Mouse (Mus musculus) frontal cortex, postnatal 36 days (tissue): ENCODE data around the gene Clic4.

ENCODE experiments used
- DNase-seq, 2 experiments: peaks; one replicate each; pipeline ENCODE4 v3.0.0; 2022; ENCODE audit warnings: low spot score in 2 of 2

Clic4 gene

DNA sequence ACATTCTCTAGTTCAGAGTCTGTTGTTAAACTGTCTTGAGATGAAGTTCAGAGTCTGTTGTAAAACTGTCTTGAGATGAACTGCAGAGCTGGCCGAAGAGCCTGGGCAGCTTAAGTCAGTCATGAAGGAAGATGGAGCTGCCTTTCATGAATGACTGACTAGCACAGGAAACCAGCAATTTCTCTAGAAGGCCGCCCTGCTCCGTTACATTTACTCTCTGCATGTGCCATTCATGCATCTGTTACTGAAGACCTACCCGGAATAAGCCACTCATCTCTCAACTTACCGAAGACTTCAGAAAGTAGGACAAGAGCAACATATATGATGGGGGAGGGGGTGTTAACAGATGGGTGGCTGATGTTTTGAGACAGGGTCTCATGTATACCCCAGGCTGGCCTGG lies 40.1 kb downstream of the Clic4 start:
- no peak for DNase-seq

DNA sequence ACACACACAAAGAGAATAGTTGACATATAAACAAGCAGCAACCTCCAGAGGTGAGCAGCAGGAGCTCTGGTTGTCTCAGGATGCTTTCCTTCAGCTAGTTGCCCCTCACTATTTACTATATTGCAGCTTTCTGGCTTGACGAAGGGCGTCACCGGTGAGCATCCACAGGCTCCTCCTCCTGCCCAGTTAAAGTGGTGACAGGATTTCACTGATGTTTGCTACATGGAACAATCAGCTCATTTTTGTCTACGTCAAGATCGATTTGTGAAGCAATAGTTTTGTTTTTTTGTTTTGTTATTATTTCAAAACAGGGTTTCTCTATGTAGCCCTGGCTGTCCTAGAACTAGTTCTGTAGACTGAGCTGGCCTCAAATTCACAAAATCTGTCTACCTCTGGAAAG lies 41.1 kb downstream of the Clic4 start:
- no peak for DNase-seq

DNA sequence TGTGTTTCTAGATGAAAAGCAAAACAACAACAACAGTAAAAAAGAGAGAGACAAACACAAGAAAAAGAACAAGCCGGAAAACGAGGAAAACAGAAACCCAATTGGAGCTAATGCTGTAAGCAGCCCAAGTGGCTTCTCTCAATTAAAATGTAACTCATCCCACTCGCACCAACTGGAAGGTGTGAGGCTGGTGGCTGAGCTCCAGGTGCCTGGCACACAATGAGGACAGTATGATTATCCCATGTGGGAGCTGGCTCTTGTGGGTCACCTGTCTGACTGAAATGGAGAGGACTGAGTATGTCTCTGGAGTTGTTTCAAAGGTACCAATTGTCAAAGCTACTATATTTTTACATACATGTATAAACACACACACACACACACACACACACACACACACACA lies 41.5 kb downstream of the Clic4 start:
- no peak for DNase-seq

DNA sequence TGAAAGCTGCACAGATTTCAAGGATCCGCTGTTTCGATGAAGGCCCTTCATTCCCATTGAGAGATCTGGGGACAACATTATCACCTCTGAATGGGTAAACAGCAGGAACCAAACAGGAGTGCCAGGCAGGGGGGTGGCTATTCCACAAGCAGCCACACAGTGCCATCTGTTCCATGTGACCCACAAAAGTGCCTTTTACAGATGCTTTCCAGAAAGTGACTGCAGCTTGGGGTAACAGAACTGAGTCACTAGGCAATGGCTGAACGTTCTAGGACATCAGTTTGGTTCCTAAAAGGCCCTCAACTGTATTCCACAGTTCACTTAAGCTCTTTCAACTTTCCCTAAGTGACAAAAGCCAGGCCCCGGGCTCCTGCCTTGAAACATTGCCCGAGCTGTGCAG lies 42.0 kb downstream of the Clic4 start:
- peak in 1 of 2 experiments; percentile 27 for DNase-seq

DNA sequence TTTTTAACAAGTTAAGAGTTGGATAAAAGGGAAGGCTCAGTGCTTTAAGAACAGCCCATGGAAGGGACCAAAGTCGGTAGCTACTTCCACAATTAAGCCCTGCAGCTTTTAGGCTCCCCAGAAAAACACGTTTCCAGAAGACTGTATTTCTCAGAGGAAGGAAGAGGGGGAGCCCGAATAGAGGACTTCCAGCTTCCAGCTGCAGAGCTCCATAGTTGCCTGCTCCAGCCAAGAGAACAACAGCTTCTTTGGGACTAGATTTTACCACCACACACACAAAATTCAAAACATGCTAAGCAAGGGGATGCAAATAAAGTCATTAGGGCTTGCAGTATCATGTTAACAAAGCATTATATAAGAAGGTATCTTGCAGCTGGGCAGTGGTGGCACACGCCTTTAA lies 42.7 kb downstream of the Clic4 start:
- no peak for DNase-seq

DNA sequence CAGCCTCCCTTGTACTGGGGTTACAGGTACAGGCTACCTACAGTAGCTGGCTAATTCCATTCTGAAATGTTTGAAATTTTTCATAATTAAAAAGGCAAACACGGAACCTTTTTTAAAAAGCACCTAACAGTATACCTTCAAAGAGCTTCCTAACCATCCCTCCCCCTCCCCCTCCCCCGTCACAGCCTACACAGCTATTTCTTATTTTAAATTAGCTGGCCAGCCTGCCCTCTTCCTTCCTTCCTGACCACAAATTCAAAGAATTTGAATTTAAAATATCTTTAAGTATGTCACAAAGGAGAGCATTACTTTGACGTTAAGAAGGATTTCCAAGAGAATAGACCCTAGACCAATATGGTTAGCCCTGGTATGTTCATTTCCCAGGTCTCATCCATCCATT lies 44.5 kb downstream of the Clic4 start:
- DNase-seq = no peak

DNA sequence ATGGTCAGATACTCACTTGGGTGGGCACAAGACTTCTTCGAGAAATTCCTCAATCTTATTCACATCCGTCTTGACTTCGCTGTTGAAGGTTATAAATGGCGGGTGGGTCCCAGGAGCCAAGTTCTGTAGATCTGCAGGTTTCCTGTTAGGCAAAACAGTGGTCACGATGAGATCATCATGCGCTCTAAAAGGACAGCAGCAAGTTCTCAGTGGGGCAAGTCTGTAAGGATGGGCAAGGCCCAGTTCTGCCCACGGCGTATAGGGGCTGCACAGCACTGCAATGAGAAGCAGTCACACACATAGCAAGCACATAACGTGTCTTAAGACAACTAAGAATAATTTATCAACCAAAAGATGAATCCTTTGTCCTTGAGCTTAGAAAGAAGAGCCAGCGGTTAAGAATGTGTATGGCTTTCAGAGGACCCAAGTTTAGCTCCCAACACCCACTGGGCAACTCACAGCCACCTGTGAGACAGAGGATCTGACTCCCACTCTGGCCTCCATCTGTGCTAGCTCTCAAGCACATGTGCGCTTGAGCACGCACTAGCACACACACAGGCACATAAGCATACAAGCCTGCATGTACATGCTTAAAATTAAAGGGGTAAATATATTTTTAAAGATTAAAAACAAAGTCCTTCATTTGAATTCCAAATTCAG lies 46.5 kb downstream of the Clic4 start:
- no peak for DNase-seq

DNA sequence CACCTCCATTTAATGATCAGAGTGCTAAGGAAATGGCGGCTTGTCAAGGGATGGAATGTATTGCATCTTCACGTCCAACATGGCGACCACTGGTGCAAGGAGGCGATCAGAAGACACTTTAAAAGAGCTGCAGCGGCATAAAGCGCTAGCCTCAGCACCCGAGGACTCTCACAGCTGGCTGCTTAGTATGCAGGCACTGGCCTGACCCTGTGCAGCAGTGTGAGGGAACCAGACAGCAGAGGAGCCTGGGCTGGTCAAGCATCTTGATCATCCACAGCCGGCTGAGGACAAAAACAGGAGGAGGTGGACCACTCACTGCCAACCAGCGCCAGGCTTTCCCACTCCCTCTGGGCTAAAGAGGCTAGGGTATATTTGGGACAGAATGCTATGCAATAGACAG lies 48.8 kb downstream of the Clic4 start:
- DNase-seq = no peak

DNA sequence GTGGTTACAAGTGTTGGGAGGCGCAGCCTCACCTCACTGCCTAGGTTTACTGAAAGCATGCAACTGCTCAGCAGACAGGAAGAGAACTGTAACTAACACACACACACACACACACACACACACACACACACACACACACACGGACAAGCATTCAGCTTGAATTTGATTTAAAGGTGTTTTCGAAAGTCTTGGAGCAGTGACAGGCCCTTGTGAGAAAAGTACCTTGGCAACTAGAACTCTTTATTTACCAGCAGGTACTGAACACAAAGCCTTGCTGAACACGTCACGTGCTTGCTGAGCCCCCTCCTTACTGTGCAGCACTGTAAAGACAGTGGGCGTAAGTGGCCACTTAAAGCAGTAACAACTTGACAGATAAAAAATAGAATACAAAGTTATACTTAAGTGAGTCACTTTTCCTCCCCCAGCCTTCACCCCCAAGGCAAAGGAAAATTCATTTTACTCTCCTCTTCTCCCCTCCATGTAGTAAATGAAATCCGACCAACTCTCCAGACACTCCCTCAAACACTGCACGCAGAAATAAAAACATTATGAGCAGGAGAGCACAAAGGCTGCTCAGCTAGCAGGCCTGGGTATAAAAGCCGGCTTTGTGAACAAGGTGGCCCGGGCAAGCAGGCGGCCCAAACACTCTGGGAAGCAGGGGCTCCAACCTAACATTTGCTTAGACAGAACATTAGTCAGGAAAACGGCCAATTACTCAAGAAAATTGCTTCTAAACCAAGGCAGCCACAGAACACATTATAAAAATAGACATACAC lies 50.8 kb downstream of the Clic4 start:
- DNase-seq = peak in 1 of 2 experiments; percentile 30

DNA sequence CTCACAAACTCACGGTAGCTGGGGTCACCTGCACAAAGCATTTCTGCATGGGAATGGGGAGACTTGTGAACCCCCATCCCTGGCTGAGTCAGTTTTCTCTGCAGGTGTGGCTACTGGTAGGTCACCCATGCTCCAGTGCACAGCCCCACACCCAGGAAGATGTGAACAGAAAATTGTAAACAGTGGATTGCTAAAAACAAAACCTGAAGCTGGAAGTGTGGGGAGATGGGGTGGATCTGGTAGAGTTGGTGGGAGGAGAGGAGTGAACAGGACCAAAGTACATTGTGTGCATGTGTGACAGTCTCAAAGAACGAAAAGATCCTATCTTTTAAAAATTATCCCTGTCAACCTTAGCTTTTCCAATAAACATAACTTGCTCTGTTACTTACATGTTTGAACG lies 52.0 kb downstream of the Clic4 start:
- no peak for DNase-seq

DNA sequence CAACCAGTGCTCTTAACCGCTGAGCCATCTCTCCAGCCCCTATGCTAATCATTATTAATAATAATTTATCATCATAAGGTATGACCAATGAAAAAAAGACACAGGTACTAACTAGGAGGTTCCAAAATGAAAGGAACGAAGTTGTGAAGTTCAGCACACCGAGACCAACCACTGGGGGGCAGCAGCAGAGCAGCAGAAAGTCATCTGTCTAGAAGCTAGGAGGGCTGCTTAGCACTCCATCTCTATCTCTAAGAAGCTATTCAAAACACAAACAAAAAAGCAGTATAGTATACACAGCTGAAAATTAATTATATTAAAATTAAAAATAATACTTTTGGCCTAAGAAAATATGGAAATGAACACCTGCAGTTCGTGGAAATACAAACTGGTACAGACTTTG lies 53.0 kb downstream of the Clic4 start:
- peak; percentile 80 for DNase-seq

DNA sequence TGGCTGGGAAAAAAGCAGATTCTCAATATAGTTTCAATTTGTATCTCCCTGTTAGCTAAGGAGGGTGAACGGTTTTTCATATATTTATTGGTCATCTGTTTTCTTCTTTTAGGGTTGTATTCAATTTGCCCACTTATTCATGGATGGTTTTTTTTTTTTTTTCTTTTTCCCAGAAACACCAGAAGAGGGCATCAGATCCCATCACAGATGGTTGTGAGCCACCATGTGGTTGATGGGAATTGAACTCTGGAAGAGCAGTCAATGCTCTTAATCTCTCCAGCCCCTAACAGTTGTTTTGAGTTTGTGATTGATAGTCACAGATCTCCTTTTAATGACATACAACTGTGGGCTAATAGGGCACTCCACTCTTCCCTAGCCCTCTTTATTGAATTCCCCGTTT lies 62.8 kb downstream of the Clic4 start:
- DNase-seq = no peak

DNA sequence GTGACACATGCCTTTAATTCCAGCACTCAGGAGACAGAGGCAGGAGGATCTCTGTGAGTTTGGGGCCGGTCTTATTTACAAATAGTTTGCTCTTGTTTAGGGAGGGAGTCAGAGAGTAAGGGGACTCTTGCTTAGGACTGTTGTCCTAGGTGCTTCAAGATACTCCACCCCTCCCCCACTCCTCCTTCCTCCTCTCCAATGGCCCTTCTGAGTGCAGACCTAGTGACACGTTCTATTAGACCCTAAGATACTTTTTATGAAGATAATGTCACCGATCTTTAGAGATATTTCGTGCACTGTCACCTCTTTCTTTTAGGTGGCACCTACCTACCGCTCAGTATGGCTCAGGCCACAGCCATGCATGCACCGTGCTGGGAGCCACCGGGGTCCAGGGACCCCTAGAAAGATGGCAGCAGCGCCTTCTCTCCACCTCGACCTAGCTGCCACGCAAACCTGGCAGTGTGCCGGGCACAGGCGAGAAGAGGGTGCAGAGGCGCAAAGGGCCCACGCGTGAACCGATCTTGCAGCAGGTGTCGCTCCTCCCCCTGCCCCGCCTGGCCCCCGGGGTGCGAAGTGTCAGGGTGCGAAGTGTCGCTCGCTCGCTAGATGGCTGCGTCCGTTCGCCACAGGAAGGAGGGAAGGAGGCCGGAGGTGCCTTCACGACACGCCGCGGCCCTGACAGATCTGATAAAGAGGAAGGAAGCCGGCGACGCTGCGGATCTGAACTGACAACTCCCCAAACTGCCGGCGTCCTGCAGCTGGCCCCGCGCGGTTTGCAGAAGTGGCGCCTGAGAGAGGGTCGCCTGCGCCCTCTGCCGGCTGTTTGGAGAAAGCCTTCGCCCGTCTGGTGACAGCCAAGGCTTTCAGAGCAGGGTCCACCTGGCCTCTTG lies 66.7 kb downstream of the Clic4 start:
- peak; percentile 67 to 68 for DNase-seq

DNA sequence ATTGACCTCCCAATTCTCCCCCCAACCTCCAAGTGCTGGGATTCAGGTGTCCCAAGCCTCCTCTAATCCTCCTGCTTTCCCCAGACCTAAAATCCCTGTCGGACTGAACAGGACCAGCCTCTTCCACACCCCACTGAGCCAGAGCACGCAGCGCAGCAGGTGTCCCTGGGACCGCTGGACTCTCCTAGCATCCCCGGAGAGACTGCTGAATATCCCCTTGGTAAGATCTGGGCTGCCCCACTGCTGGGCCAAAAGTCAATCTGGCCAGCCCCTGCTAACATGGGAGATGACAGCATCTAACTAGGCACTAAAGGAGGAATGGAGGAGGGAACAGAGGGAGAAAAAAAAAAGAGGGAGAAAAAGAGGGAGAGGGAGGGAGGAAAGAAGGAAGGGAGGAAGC lies 67.4 kb downstream of the Clic4 start:
- no peak for DNase-seq

DNA sequence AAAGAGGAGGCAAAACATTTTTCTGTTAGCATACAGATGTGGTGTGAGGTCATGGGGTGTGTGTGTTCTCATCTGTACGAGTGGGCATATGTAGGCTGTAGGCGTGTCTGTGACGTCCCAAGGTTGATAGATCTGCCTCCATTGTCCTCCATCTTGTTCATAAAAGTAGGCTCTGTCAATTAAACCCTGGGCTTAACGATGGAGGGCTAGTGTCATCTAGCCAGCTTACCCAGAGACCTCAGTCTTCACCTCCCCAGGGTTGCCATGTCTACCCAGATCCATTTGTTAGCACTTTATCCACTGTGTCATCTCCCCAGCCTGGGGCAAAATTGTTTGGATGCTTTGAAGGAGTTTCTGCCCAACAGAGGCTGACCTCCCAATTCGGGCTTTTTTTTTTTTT lies 67.9 kb downstream of the Clic4 start:
- DNase-seq = no peak

DNA sequence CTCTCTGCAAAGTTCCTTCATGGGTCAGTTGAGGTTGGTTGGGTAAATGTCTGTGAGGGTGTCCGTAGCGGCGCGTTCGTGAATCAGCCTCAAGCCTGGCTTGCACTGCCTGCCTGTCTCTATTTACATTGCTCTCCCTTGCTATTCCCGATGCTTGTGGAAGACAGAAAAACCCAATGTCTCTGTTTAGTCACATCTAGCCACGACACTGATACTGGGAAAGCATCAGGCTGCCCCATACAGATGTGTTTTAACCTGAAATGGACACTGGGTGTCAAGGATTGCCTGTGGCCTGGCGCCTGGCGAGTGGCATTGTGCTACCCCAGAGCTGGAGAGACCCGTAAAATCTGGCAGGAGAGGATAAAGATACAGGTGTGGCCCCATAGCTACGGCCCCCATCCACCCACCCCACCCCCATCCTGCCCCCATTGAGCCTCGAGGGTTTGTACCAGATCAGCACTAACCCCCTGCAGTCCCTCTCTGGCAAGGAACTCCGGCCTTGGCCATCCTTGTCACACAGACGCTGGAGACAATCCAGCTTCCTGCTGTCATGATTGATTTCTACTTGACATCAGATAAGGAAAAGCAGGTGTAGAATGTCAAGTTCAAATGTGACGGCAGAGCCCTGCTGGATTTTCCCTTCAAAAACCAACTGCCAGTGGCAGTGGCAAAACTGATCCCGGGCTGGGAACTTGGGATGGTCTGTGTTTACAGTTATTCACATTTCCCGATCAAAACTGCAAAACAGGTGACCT lies 68.6 kb downstream of the Clic4 start:
- DNase-seq = no peak

DNA sequence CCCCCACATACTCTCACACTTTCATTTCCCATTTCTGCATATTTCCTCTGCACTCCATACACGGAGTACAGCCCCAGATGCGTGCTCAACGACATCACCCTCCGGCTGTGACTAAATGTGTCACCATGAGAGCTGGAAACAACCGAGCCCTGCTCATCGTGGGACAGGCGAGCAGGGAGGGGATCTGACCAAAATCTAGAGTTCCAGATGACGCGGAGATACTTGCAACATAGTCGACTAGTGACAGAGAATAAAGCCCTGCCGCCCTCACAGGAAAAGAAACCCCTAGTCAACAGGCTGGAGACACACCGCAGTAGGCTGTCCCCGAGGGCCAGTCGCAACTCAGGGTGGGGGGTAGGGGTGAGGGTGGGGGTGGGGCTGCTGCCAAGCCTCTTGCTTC lies 69.3 kb downstream of the Clic4 start:
- DNase-seq = no peak

DNA sequence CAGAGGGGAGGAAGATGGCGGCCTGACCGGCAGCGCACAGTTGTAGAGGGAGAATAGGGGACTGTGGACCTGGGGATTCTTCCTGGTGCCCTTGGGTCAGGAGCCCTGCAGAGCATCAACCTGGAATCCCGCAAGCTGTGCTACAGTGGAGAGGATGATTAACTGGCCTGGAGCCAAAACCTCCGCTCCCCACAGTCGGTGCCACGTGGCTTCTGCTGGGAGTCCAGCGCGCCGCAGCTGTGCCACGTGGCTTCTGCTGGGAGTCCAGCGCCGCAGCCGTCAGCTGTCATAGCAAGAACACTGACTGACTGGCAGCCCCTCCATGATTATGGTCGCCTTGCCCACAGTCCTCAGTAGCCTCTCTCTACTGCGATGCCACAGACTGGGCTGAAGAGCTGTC lies 70.8 kb downstream of the Clic4 start:
- DNase-seq = no peak

DNA sequence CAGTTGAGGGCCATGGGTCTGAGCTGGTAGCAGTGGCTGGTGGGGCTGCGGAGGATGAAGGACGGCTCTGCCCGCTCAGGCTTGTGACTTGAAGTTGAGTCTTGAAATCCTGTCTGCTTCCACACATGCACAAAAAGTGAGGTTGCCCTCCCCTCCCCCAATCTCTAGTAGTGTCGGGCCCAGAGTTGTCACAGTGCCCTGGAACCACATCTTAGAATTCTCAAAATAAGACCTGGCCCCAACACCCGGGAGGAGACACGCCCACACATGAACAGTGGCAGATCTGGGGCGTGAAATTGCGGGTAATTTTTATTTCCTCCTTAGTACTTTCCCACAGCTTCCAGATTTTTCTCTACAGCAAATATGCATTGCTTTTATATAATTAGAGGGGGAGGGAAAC lies 74.8 kb downstream of the Clic4 start:
- no peak for DNase-seq

DNA sequence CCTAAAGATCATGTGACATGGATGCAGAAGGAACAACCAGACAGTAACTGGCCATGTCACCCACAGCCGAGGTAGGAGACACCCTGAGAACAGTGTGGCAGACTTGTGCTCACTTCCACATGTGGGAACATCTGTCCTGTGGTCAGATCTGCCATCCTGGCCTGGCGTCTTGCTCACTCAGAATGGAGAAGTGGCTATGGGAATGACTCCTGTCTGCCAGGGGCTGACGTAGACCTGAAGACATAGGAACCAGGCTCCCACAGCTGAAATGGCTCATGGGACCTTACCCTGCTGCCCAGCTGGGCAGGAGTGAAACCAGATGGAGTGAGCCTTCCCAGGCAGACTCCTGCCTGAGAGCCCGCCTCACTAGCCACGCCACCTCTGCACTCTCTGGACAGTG lies 79.8 kb downstream of the Clic4 start:
- DNase-seq = no peak

DNA sequence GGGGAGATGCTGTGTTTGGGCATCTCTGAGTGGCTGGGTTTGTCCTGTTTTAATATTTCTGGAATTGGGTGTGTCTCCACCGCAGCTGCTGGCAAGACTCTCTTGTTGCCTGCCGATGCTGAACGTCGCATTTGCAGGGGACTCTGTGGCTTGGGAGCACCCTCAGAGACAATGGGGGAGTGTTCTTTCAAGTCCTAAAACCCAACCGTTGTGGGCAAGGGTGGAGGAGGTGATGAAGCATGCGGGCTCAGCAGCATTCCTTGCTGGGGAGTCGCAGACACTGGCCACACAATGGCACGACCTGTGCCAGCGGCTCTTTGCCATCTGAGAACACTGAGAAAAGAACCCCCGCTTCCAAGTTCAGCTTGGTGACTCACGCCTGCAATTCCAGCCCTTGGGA lies 81.0 kb downstream of the Clic4 start:
- DNase-seq = no peak

DNA sequence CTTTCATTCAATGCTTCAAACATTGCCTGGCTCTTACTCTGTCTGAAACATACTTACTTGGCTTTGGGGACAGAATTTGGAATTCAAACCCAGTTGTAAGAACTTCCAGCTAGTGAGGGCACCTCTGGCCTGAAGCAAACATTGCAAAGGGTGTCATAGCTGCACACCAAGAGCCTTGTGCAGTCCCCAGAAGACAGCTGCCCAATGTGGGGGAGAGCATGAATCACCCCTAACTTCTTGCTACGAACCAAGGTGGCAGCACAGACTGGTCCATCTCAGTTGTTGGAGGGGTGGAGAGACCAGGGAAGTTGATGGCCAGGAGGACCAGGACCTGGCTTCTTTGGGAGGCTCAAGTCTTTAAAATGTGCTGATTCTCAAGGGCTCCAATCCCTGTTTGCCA lies 81.4 kb downstream of the Clic4 start:
- DNase-seq = no peak
